Mouse (Mus musculus): ENCODE results near the gene Miox.

DNA sequence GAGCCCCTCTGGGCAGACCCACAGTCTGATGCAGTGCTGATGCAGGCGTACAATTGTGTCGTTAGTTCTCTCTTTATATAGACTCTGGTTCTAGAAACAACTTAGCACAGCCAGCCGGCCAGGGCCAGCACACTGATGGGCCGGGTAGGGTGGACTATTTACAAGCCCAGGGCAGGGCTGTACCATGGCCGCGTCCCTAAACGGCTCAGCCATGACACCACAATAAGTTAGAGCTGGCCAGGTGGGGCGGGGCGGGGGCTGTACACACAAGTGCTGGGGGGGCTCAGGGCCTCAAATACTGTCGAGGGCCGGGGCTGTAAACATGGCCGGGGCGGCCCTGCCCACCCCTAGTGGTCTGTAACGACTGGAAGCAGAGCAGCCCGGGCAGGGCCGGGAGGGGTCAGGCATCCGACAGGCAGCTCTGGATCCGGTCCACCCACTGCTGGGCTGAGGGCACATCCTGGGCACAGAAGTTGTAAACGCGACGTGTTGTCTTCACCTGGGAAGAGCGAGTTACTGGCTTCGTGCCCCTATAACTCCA, 45.9 kb upstream of the Miox start:
- no peak for TF ChIP-seq CTCF (IDR thresholded peaks at IDR 0.05; ENCODE audit: low read depth)
- TF ChIP-seq EP300 (IDR thresholded peaks at IDR 0.05; ENCODE audit: low read depth) = no peak

All from liver, embryonic 14.5 days (tissue).